Mouse (Mus musculus): ENCODE data around the gene Sumo2.

- TF ChIP-seq EP300 (optimal IDR thresholded peaks at IDR 0.05) = no peak
- TF ChIP-seq CTCF (IDR thresholded peaks at IDR 0.05; ENCODE audit: low read depth) = peak; percentile 46
These were observed 2.0 kb upstream of the Sumo2 start for GRCm38 (mm10) chr11:115538045-115538444.
